Mouse (Mus musculus) thymus, adult 2 months (tissue): ENCODE data around the gene Plekhg2. TPM values are rescaled to one million over a fixed set of nuclear protein-coding genes. Genes with fewer than 3 reads are reported as not detected.

Experiments
- DNase-seq: peaks from one replicate; pipeline ENCODE4 v3.0.0; 2021
- H3K27ac ChIP-seq: fragments of 200-500 bp; 2 replicates; pipeline ENCODE4 v1.5.1; 2012; ENCODE audit warnings: low read length, control low read depth; ENCODE audit not compliant: control insufficient read depth, insufficient read depth
- H3K27me3 ChIP-seq: fragments of 200-500 bp; 2 replicates; pipeline ENCODE4 v1.6.1; 2012; ENCODE audit warnings: mild to moderate bottlenecking, low read length, moderate library complexity, mixed read lengths; ENCODE audit not compliant: control insufficient read depth, insufficient read depth
- H3K36me3 ChIP-seq: fragments of 200-500 bp; 2 replicates; pipeline ENCODE4 v1.6.1; 2012; ENCODE audit warnings: mild to moderate bottlenecking, low read length, moderate library complexity; ENCODE audit not compliant: control insufficient read depth, insufficient read depth
- H3K4me1 ChIP-seq: fragments of 200-500 bp; replicated peaks from 2 replicates; pipeline ENCODE4 v1.6.1; 2012; ENCODE audit warnings: low read length; ENCODE audit not compliant: control insufficient read depth, insufficient read depth
- H3K4me3 ChIP-seq: fragments of 200-500 bp; 2 replicates; pipeline ENCODE4 v1.5.1; 2012; ENCODE audit warnings: mild to moderate bottlenecking, low read length, control low read depth, moderate library complexity; ENCODE audit not compliant: control insufficient read depth, insufficient read depth
- CTCF ChIP-seq: fragments of 200-500 bp; IDR thresholded peaks from 2 replicates; pipeline ENCODE4 v1.5.1; 2012; ENCODE audit warnings: mild to moderate bottlenecking, control low read depth, low read length, moderate library complexity, borderline replicate concordance; ENCODE audit not compliant: control insufficient read depth, poor library complexity, insufficient read depth; ENCODE audit errors: extremely low read depth
- POLR2A ChIP-seq: fragments of 200-500 bp; IDR thresholded peaks from 2 replicates; pipeline ENCODE4 v1.6.1; 2012; ENCODE audit warnings: mild to moderate bottlenecking, low read length, control low read depth, moderate library complexity; ENCODE audit not compliant: control insufficient read depth, poor library complexity, insufficient read depth; ENCODE audit errors: extremely low read depth
- WGBS: fragments of 180-500 bp; shearing (Covaris S2); methylation state at CpG from one replicate; pipeline ENCODE4 v1.1.7; 2018; 5-methylcytosine and 5-hydroxymethylcytosine counted together
- polyA plus RNA-seq: library from polyadenylated mRNA; depleted of rRNA; stranded (reverse); fragments of >200 nt; gene quantifications from 2 replicates; pipeline ENCODE4 v1.2.3, GENCODE M21; 2012

The Plekhg2 gene
- polyA plus RNA-seq, 1 experiment, result 187 TPM

- Histone ChIP-seq H3K36me3 (peaks cover 14% of the 10 kb centered on the region), H3K4me1 (peaks cover 34% of the 10 kb centered on the region), H3K4me3 (no peak overlapping the region), H3K27ac (no peak overlapping the region), H3K27me3 (no peaks in the 10 kb centered on the region)
- TF ChIP-seq POLR2A (no peak), CTCF (no peak)
- no peak for DNase-seq
- WGBS, result 95% methylated on average over 14 of the region's 14 CpGs
These were observed 2.3 kb downstream of the Plekhg2 start for GRCm38 (mm10) chr7:28370051-28370450.

DNA sequence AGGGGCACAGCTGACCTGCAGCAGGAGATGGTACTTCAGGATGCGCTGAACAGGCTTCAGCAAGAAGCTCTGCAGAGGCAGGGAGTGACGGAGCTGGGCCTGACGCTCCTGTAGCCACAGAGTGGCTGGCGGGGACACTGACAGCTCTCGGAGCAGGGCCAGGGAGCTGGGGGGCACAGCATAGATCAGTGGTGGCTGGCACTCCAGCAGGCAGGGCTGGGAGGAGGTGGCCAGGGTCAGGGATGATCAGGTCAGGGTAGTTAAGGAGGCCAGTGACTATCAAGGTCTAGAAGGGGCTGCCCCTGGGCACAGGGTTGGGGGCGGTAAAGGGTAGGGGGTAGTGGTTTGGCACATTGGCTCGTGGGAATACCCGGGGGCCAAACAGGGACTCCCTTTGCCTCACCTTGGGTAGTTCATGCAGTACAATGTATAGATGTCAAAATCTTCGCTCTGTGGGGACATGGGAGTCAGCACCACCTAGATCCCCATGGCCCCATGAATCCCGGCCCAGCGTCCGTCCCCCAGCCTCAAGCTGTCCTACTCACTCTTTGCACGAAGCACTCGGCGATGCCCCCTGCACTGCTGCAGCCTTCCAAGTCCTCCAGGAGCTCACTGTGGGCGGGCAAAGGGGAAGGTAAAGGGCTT is 4.0 kb downstream of the Plekhg2 start:
- Histone ChIP-seq H3K36me3 (peaks cover 22% of the 10 kb centered on the region), H3K27me3 (no peaks in the 10 kb centered on the region), H3K27ac (no peak overlapping the region), H3K4me1 (peaks cover 20% of the 10 kb centered on the region), H3K4me3 (no peak overlapping the region)
- TF ChIP-seq CTCF, result no peak
- no peak for TF ChIP-seq POLR2A
- no peak for DNase-seq
- WGBS, result 96% methylated on average over 16 of the region's 16 CpGs

DNA sequence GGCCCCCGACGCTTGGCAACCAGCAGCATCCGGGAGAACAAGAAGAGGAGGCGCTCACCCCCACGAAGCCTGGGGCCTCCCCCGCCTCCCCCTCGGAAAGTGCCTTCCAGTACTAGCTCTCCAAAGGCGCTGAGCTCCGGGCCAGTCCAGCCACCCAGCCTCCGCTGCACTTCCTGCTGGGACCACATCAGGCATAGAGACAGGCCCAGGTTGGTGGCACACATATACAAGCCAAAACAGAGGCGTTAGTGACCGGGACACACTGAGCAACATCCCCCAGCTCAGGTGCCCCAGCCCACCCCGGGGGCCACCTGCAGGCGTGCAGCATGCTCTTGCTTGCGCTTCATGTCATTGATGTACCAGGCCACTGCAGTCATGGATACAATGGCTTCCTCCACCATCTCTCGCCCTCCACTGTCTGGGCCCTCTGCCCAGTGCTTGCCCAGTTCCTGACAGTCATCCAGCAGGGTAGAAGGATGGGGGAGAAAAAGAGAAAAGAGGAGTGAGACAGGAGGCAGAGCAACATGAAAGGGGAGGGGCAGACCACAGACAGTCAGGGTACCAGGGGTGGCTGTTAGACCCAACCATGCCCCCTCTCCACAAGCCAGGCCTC is 4.6 kb downstream of the Plekhg2 start:
- H3K4me1 ChIP-seq, result peaks cover 20% of the 10 kb centered on the region
- 96% methylated on average over 16 of the region's 16 CpGs for WGBS
- H3K27me3 ChIP-seq, result no peaks in the 10 kb centered on the region
- no peak for DNase-seq
- peaks cover 23% of the 10 kb centered on the region for H3K36me3 ChIP-seq
- TF ChIP-seq POLR2A, result no peak
- no peak for TF ChIP-seq CTCF
- H3K4me3 ChIP-seq, result no peak overlapping the region
- H3K27ac ChIP-seq, result no peak overlapping the region

DNA sequence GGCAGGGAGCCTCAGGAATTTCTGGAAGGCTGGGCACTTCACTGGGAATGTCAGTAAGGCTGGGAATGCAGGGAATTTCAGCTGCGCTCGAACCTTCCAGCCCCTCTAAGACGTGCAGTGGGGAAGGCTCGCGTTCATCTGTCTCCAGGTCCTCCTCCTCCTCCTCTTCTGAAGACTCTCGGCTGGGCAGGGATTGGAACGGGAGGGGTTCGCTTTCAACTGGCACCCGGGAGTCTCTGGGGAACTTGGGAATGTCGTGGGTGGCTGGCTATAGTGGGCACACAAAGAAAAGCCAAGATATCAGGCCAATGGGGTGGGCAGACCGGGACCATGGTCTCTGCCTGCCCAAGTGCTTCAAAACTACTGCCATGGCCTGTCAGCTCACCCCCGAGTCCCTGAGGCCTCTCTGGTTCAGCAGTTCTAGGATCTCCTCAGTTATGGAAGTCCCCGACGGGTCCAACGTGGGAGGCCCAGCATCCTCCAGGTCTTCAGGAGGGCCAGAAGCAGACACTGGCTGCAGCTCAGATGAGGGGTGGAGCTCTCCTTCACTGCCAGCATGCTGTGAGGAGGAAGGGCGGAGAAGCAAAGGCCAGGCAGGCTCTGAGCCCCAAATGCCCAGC is 9.8 kb downstream of the Plekhg2 start:
- no peak for DNase-seq
- no peak for TF ChIP-seq POLR2A
- TF ChIP-seq CTCF, result no peak
- Histone ChIP-seq H3K4me1 (no peaks in the 10 kb centered on the region), H3K36me3 (peaks cover 55% of the 10 kb centered on the region), H3K27me3 (no peaks in the 10 kb centered on the region), H3K27ac (no peak overlapping the region), H3K4me3 (no peak overlapping the region)
- WGBS, result 93% methylated on average over 16 of the region's 16 CpGs

- TF ChIP-seq CTCF (no peak), POLR2A (no peak)
- 96% methylated on average over 20 of the region's 20 CpGs for WGBS
- H3K36me3 ChIP-seq, result peaks cover 48% of the 10 kb centered on the region
- no peaks in the 10 kb centered on the region for H3K4me1 ChIP-seq
- no peak overlapping the region for H3K4me3 ChIP-seq
- no peak overlapping the region for H3K27ac ChIP-seq
- no peaks in the 10 kb centered on the region for H3K27me3 ChIP-seq
- DNase-seq, result no peak
These were observed 10.6 kb downstream of the Plekhg2 start for GRCm38 (mm10) chr7:28361647-28362341.

DNA sequence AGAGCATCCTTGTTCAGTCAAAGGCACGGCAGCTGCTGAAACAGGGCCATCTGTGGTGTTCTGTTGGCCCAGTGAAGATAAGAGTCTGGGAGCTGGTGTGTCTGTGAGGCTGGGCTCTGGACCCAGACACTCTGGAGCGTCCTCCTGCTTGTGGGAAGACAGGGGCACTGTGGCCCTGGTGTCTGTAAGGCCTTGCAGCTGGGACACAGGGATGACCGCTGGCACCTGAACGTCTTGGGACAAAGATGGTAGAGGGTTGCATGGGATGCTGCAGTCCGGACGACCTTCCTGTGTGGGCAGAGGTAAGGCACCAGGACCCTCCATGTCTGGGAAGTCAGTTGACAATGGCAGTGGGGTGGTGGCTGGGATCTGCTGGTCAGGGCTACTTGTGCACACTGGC is 12.1 kb downstream of the Plekhg2 start:
- no peak for TF ChIP-seq CTCF
- no peak for TF ChIP-seq POLR2A
- Histone ChIP-seq H3K4me3 (no peak overlapping the region), H3K27me3 (no peaks in the 10 kb centered on the region), H3K36me3 (peaks cover 43% of the 10 kb centered on the region), H3K27ac (no peak overlapping the region), H3K4me1 (peaks cover 3% of the 10 kb centered on the region)
- WGBS, result 99% methylated on average over 6 of the region's 6 CpGs
- DNase-seq, result no peak
